Mouse (Mus musculus) heart, adult 11 months (tissue): ENCODE results near the gene Isoc2b.
A peak's percentile ranks its signal among the peaks of the same experiment; 100 is the strongest.
"Not testable (repeated sequence)": the region's sequence is repeated elsewhere in the genome, so short reads cannot be mapped to it uniquely, and the experiment has no call there.

ENCODE experiments used
- DNase-seq: peaks from one replicate; pipeline ENCODE4 v3.0.0; 2022

Gene Isoc2b

DNA sequence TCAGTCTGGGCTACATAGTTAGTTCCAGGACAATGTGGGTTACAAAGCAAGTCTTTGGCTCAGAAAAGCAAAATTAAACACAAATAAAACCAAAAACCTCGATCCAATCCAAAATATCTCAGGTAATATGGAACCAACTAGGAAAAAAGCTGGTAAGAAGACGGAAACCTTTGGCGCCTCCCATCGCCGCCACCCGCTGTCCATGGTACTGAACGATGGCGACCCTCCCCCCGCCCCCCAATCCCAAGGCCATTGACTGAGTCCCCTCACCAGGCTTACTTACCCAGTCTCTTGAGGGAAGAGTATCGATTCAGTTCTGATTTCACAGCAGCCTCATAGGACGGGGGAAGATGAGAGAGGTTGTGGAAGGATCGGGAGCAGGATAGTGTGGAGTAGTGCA lies 39.6 kb downstream of the Isoc2b start:
- no peak for DNase-seq

- DNase-seq: no peak
Measured at GRCm38 (mm10) chr7:4825365-4825764, 44.7 kb downstream of the Isoc2b start.

DNA sequence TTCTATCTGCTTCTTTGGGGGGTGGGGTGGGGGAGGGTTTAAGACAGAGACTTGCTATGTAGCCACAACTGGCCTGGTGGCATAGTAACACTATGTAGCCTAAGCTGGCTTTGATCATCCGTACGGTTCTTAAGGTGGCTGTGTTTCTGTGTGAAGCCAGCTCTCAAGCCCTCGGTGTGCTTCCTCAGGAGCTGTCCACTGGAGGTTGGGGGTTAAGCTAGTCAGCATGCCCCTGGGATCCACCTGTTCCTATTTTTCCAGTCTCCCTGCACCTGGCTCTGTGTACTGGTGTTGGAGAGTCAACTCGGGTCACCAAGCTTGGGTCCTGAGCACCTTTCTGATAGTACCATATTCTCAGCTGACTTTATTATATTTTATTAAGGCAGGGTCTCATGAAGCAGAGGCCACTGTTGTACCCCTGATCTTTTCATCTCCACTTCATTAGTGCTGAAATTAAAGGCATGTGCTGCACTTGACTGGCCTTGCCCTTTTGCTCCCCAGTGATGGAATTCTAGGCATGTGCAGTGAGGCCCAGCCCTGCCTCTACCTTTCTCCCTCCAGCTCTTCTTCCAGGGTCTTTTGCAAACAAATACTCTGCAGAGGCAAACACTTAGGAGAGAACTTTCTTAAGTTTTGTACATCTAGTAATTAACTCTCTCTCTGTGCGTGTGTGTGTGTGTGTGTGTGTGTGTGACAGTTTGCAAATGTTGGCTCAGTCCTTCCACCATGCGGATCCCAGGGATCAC lies 47.7 kb downstream of the Isoc2b start:
- DNase-seq: no peak

- DNase-seq: no peak
Measured at GRCm38 (mm10) chr7:4821690-4822089, 48.4 kb downstream of the Isoc2b start.

GRCm38 (mm10) chr7:4820925-4821324 lies 49.1 kb downstream of the Isoc2b start:
- DNase-seq: not testable (repeated sequence)

GRCm38 (mm10) chr7:4816559-4816958 lies 53.5 kb downstream of the Isoc2b start:
- no peak for DNase-seq

- peak; percentile 89 for DNase-seq
Measured at GRCm38 (mm10) chr7:4813105-4813791, 56.8 kb downstream of the Isoc2b start.

- DNase-seq: peak; percentile 100
Measured at GRCm38 (mm10) chr7:4812303-4813104, 57.6 kb downstream of the Isoc2b start, which contains the start of gene Ube2s. Gene Ube2s (minus strand): TSS chr7:4812590.

GRCm38 (mm10) chr7:4811842-4812302 lies 58.2 kb downstream of the Isoc2b start:
- DNase-seq: no peak

GRCm38 (mm10) chr7:4811131-4811530 lies 58.9 kb downstream of the Isoc2b start:
- DNase-seq: not testable (repeated sequence)

DNA sequence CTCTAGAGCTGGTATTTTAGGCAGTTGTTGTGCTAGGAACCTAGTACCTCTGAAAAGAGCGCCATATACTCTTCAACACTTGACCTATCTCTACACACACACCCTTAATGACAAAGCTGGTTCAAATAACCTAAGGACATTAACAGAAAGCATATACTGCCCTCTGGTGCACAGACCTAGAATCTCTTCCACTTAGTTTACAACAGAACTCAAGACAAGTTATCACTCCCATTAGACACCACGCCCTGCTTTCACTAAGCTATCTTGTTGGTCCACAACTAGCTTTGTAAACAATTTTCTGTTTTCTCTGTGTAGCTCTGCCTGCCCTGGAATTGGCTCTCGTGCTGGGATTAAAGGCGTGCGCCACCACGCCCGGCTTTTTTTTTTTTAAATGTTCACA lies 63.3 kb downstream of the Isoc2b start:
- DNase-seq: no peak

- DNase-seq: no peak
Measured at GRCm38 (mm10) chr7:4802247-4802646, 67.8 kb downstream of the Isoc2b start.

DNA sequence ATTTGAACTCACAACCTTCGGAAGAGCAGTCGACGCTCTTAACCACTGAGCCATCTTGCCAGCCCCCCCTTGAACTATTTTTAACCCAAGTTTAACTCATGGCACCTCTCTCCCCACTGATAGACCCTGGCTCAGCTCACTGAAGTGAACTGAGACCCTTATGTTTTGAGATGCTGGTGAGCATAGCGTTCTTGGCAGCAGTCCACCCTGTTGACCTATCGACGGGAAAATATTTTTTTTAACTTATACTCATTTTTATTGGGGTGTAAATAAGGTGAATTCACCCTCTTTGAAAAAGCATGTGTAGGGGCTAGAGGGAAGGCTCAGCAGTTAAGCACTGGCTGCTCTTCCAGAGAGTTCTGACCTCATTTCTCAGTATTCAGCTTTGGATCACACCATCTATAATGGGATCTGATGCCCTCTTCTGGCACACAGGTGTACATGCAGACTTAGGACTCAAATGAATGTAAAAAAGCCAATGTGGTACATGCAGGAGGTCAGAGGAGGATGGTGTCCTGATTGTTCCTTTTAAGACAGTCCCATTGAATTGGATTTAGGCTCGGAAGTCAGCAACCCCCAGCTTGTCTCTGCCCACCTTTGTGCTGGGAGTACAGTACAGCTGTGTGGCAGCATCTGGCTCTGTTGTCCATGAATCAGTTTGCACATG lies 74.2 kb downstream of the Isoc2b start:
- DNase-seq: peak; percentile 89
